Mouse (Mus musculus): ENCODE data around the gene Chtop. TPM values are rescaled to one million over a fixed set of nuclear protein-coding genes. Genes with fewer than 3 reads are reported as not detected.

Chtop gene
- total and polyA plus RNA-seq, 2 experiments from 2014 or later = 163 to 233 TPM

DNA sequence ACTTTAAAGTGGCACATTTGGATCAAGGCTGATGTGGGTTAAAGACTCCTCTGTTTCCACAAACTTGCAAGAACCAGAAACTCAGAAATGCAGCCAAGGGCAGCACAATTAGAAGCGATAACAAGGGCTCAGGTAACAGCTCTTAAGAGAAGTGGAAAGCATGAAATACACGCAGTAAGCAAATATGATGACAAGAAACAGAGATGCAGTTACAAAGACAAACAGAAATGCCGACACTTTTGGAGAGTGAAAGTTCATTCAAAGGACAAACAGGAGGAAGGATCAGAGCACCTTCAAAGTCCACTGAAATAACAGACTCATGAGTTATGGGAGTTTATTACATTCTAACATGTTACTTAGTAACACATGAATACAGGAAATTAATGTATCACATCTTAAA, 2.9 kb downstream of the Chtop start:
- H3K36me3 ChIP-seq (ENCODE audit: insufficient read depth, low read length) = peaks cover 20% of the 10 kb centered on the region; the same call in 1 of the 2 replicates
- no peak overlapping the region for H3K9ac ChIP-seq (replicated peaks; ENCODE audit: low read length, poor library complexity, severe bottlenecking)
- DNase-seq (ENCODE audit: low spot score) (no peak), ATAC-seq (ENCODE audit: low FRiP score) (no peak)
- H3K4me2 ChIP-seq (ENCODE audit: low read depth, low read length, poor library complexity, severe bottlenecking) = no peak overlapping the region
- WGBS = 97% methylated on average over 3 of the region's 3 CpGs
- H3K4me3 ChIP-seq (ENCODE audit: low read depth, low read length) = no peak overlapping the region
- H3K27ac ChIP-seq (ENCODE audit: low read depth, low read length) = no peak overlapping the region
- peaks cover 10% of the 10 kb centered on the region; the same call in 1 of the 2 replicates for H3K4me1 ChIP-seq (ENCODE audit: insufficient read depth, low read length)
- H3K9me3 ChIP-seq (ENCODE audit: low read length) = no peaks in the 10 kb centered on the region
- TF ChIP-seq CTCF (IDR thresholded peaks at IDR 0.05) = no peak
- H3K27me3 ChIP-seq (ENCODE audit: insufficient read depth, low read length) = no peaks in the 10 kb centered on the region

DNA sequence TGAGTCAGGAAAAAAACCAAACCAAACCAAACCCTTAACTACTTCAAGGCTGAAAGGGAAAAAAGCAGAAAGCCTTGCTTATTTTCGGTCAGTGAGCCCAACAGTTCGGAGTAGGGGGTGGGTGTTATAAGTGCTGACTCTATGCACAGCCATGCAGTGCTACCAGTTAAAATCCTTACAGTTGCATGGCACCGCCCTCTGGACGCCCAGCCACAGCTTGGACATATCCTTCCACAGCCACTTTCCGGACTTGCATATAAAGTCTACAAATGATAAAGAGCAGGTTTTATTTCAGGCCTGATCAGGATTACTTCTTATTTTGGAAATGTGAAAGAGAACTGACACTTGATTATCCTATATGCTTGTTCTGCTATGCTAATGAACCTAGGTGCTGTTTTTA, 4.1 kb downstream of the Chtop start:
- Histone ChIP-seq H3K27ac (ENCODE audit: low read depth, low read length) (no peak overlapping the region), H3K9ac (replicated peaks; ENCODE audit: low read length, poor library complexity, severe bottlenecking) (no peak overlapping the region), H3K9me3 (ENCODE audit: low read length) (no peaks in the 10 kb centered on the region), H3K4me2 (ENCODE audit: low read depth, low read length, poor library complexity, severe bottlenecking) (no peak overlapping the region), H3K4me3 (ENCODE audit: low read depth, low read length) (no peak overlapping the region), H3K36me3 (ENCODE audit: insufficient read depth, low read length) (peaks cover 23% of the 10 kb centered on the region; the same call in 1 of the 2 replicates), H3K4me1 (ENCODE audit: insufficient read depth, low read length) (peaks cover 10% of the 10 kb centered on the region; the same call in 1 of the 2 replicates), H3K27me3 (ENCODE audit: insufficient read depth, low read length) (no peaks in the 10 kb centered on the region)
- no peak for TF ChIP-seq CTCF (IDR thresholded peaks at IDR 0.05)
- DNase-seq (ENCODE audit: low spot score) (no peak), ATAC-seq (ENCODE audit: low FRiP score) (no peak)
- WGBS = 92% methylated on average over 5 of the region's 5 CpGs

DNA sequence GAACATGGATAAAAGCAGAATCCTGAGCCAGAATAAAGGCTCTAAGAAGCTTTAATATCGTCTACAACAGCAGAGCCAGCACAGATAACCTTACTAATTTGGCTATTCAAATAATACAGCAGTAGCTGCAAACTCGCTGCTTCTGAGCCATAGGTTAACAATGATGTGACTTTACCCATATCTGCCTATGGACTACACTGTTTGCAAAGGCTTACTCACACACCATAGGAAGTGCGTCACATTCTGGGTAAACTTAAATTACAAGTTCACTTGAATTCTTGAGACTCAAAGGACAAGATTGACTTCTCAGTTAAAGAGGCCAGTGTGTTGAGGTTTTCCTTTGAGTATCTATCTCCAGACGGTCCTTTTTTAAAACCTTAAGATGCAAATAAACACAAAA, 5.9 kb downstream of the Chtop start:
- Histone ChIP-seq H3K9ac (replicated peaks; ENCODE audit: low read length, poor library complexity, severe bottlenecking) (no peak overlapping the region), H3K27ac (ENCODE audit: low read depth, low read length) (no peak overlapping the region), H3K4me2 (ENCODE audit: low read depth, low read length, poor library complexity, severe bottlenecking) (no peak overlapping the region), H3K27me3 (ENCODE audit: insufficient read depth, low read length) (no peaks in the 10 kb centered on the region), H3K4me3 (ENCODE audit: low read depth, low read length) (no peak overlapping the region), H3K36me3 (ENCODE audit: insufficient read depth, low read length) (peaks cover 31% of the 10 kb centered on the region; the same call in 1 of the 2 replicates), H3K9me3 (ENCODE audit: low read length) (no peaks in the 10 kb centered on the region), H3K4me1 (ENCODE audit: insufficient read depth, low read length) (peaks cover 7% of the 10 kb centered on the region; the same call in 1 of the 2 replicates)
- no peak for TF ChIP-seq CTCF (IDR thresholded peaks at IDR 0.05)
- 71% methylated on average over 4 of the region's 4 CpGs for WGBS
- no peak for ATAC-seq (ENCODE audit: low FRiP score)
- no peak for DNase-seq (ENCODE audit: low spot score)

DNA sequence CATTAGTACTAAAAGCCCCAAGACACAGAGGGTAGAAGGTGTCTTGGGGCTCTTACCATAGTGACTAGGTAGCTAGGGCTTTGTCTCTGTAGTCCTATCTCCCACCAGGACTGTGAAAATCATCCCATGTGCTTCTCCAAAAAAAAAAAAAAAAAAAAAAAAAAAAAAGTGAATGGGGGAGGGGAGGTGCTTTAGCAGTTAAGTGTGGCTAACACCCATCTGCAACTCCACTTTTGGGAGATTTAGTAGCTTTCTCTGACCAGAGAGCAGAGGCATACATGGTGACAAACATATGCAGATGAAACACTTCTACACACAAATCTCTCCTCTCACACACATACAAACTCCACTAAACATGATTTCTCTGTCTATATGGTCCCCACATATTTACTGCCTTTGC, 11.7 kb downstream of the Chtop start:
- Histone ChIP-seq H3K9ac (replicated peaks; ENCODE audit: low read length, poor library complexity, severe bottlenecking) (no peak overlapping the region), H3K36me3 (ENCODE audit: insufficient read depth, low read length) (peaks cover 40% of the 10 kb centered on the region), H3K4me2 (ENCODE audit: low read depth, low read length, poor library complexity, severe bottlenecking) (no peak overlapping the region), H3K27me3 (ENCODE audit: insufficient read depth, low read length) (no peaks in the 10 kb centered on the region), H3K9me3 (ENCODE audit: low read length) (no peaks in the 10 kb centered on the region), H3K4me1 (ENCODE audit: insufficient read depth, low read length) (no peaks in the 10 kb centered on the region), H3K4me3 (ENCODE audit: low read depth, low read length) (no peak overlapping the region), H3K27ac (ENCODE audit: low read depth, low read length) (no peak overlapping the region)
- DNase-seq (ENCODE audit: low spot score) (no peak), ATAC-seq (ENCODE audit: low FRiP score) (no peak)
- TF ChIP-seq CTCF (IDR thresholded peaks at IDR 0.05) = no peak

DNA sequence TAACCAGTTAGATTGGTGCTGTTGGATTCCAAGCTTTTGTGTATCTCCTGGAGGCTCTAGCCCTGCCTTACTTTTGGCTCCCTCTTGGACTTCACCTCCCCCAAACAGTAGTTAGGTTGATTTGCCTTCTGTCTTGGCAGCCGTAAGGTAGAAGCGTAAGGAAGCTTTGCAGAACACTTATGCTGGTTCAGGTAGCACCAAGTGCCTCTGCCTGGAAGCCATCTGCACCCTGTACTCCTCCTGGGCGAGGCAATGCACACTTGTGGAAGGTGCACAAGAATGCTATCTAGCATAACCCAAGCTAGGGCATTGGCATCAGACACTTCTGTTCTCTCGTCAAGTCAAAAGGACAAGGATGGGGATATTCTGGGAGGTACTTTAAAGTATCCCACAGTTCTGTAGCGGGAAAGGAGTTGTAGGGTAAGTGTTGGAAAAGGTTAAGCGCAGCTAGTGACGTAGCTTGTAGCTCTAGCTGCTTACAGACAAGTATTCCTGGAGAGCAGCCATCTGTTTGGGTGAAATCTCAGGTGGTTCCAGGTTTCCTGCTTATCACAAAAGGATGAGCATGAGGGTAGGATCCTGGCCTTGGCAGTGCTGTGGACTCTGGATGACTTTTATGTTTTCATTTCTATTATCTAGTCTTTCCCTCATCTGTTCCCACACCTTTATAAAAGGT, 13.3 kb downstream of the Chtop start:
- H3K4me1 ChIP-seq (ENCODE audit: insufficient read depth, low read length) = no peaks in the 10 kb centered on the region
- ATAC-seq (ENCODE audit: low FRiP score) (no peak), DNase-seq (ENCODE audit: low spot score) (no peak)
- no peak overlapping the region for H3K9ac ChIP-seq (replicated peaks; ENCODE audit: low read length, poor library complexity, severe bottlenecking)
- no peak overlapping the region for H3K27ac ChIP-seq (ENCODE audit: low read depth, low read length)
- no peaks in the 10 kb centered on the region for H3K9me3 ChIP-seq (ENCODE audit: low read length)
- TF ChIP-seq CTCF (IDR thresholded peaks at IDR 0.05) = no peak
- H3K4me3 ChIP-seq (ENCODE audit: low read depth, low read length) = no peak overlapping the region
- H3K27me3 ChIP-seq (ENCODE audit: insufficient read depth, low read length) = no peaks in the 10 kb centered on the region
- H3K36me3 ChIP-seq (ENCODE audit: insufficient read depth, low read length) = peaks cover 33% of the 10 kb centered on the region
- 92% methylated on average over 7 of the region's 7 CpGs for WGBS
- no peak overlapping the region for H3K4me2 ChIP-seq (ENCODE audit: low read depth, low read length, poor library complexity, severe bottlenecking)

DNA sequence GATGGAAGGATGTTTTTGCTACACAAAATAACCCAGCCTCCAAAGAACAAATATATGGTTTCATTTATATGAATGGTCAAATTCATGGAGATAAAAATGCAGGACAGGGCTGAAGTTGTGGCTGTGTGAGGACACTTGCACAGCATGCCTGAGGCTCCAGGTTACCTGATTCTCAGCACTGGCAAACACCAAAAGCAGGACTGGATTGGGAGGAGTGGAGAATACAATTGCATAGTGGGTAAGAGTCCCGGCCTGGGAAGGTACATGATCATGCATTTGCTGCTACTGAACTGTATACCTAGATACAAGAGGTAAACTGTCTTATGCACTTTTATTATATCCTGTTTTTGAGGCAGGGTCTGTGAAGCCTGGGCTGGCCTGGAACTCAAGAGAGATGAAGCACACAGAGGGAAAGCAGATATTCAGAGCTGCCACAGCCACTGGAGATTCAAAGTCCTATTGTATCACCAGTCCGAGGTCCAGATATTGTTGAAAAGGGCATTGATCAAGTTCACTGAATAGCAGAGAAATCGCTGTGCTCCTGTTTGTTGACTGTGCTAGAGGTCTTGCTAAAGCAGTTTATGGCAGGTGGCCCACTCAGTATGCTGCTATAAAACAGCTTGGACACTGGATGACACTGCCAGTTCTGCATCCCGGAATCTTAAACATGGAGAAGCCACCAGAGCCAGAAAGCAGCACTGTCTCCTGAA, 15.3 kb downstream of the Chtop start:
- Histone ChIP-seq H3K36me3 (ENCODE audit: insufficient read depth, low read length) (peaks cover 29% of the 10 kb centered on the region), H3K4me3 (ENCODE audit: low read depth, low read length) (no peak overlapping the region), H3K4me1 (ENCODE audit: insufficient read depth, low read length) (no peaks in the 10 kb centered on the region), H3K27me3 (ENCODE audit: insufficient read depth, low read length) (no peaks in the 10 kb centered on the region), H3K4me2 (ENCODE audit: low read depth, low read length, poor library complexity, severe bottlenecking) (no peak overlapping the region), H3K9me3 (ENCODE audit: low read length) (no peaks in the 10 kb centered on the region), H3K9ac (replicated peaks; ENCODE audit: low read length, poor library complexity, severe bottlenecking) (no peak overlapping the region), H3K27ac (ENCODE audit: low read depth, low read length) (no peak overlapping the region)
- DNase-seq (ENCODE audit: low spot score) = no peak
- 61% methylated on average over 4 of the region's 4 CpGs for WGBS
- ATAC-seq (ENCODE audit: low FRiP score) = no peak
- TF ChIP-seq CTCF (IDR thresholded peaks at IDR 0.05) = no peak

Data from midbrain, postnatal 0 days (tissue).